Mouse (Mus musculus) urinary bladder, adult 18-20 months (tissue): ENCODE data around the gene Micall1.

Source experiments
- DNase-seq, 2 experiments: peaks; one replicate each; pipeline ENCODE4 v3.0.0; 2022; ENCODE audit warnings: low spot score in 2 of 2, mixed read lengths in 2 of 2

Micall1 gene

GRCm38 (mm10) chr15:79129311-79129710 is 20.6 kb downstream of the Micall1 start:
- no peak for DNase-seq

- DNase-seq: no peak
Measured at GRCm38 (mm10) chr15:79130782-79131181, 22.1 kb downstream of the Micall1 start.

GRCm38 (mm10) chr15:79131442-79131841 is 22.7 kb downstream of the Micall1 start:
- peak; percentile 38 to 72 for DNase-seq

GRCm38 (mm10) chr15:79133191-79133661 is 24.5 kb downstream of the Micall1 start:
- no peak for DNase-seq

GRCm38 (mm10) chr15:79134496-79135270 is 26.0 kb downstream of the Micall1 start:
- no peak for DNase-seq

GRCm38 (mm10) chr15:79135332-79135731 is 26.6 kb downstream of the Micall1 start:
- DNase-seq: no peak

DNA sequence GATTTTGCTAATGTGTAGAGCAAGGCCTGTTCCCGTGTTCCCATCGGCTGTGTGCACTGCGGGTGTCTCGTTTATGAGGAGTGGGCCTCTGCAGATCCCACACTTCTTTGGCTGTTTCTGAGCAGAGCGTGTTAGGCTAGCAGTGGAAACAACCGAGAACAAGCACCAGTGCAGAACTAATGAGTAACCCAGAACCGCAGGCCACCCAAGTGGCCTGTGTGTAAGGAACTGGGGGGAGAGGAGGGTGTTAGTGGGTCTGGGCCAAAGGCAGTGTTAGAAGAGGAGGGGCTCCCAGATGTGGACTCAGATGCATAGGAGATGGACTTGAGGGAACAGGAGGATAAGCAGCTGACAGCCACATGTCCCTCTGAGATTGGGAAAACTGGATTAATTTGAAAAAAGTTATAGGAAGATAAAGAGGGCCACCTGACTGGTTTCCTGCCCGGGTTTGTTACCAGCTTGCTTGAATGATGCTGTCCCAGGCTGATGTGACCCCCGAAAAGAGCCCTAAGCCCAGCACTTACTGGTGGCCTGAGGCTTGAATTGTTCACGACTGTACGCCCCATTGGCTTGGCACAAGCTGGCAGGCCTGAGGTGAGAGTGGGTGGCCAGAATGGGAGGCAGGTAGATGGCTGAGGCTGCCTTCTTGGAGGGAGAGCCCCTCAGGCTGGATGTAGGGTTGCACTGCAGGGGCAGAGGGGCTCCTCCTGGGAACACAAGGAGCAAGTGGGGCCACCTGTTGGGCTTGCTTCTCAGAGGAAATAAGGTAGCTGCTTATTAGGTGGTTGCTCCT is 27.3 kb downstream of the Micall1 start:
- no peak for DNase-seq

- no peak for DNase-seq
Measured at GRCm38 (mm10) chr15:79139640-79140039, 30.9 kb downstream of the Micall1 start.

GRCm38 (mm10) chr15:79140866-79141565 is 32.3 kb downstream of the Micall1 start, which contains the start of the genes Polr2f and 1700088E04Rik:
TSS of gene Polr2f (plus strand) at chr15:79141009.
TSS of gene 1700088E04Rik (minus strand) at chr15:79141253.
- peak; percentile 89 to 93 for DNase-seq

DNA sequence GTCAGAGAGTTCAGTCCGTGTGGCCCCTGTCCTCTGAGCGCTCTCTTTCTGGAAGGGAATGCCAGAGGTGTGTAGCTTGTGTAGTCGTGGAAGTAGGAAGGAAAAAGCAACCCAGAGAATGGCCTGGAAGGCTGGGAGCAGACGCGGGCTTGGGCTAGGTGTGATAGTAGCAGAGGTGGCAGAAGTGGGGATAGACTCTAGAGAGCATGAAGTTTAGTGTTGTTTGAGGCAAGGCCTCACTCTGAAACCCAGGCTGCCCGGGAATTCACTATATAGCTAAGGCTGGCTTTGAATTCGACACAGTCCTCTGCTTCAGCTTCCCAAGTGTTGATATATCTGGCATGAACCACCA is 32.8 kb downstream of the Micall1 start:
- DNase-seq: no peak

DNA sequence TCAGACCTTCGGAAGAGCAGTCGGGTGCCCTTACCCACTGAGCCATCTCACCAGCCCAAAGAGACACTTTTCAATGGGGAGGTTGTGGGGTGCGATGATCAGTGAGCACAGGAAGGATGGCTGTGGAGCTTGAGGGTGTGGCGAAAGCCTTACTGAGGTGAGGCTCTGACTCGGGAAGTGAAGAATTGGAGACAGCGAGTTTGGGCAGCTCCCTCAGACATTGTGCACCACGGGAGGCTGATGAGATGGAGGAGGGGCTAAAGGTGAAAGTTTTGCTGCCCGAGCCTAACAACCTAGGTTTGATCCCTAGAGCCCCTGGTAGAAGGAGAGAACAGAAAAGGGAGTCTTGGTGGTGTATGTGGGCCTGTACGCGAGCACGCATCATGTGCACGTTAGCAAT is 34.6 kb downstream of the Micall1 start:
- no peak for DNase-seq

- DNase-seq: no peak
Measured at GRCm38 (mm10) chr15:79144021-79144420, 35.3 kb downstream of the Micall1 start.

DNA sequence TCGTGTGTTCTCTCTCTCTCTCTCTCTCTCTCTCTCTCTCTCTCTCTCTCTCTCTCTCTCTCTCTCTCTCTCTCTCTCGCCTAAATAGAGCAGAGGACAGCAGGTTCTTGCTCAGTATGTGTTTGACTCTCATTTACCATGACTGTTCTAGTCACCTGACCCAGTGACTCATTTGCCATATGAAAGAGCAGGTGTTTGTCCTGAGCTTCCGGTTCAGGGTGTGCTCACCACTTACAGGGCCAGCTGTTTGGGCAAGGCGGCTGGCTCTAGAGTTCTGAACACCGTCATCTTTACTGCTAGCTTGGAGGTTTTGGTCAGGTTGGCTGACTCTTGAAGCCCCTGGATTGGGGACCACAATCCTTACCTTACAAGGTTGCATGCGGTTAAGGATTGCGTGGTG is 36.8 kb downstream of the Micall1 start:
- no peak for DNase-seq

DNA sequence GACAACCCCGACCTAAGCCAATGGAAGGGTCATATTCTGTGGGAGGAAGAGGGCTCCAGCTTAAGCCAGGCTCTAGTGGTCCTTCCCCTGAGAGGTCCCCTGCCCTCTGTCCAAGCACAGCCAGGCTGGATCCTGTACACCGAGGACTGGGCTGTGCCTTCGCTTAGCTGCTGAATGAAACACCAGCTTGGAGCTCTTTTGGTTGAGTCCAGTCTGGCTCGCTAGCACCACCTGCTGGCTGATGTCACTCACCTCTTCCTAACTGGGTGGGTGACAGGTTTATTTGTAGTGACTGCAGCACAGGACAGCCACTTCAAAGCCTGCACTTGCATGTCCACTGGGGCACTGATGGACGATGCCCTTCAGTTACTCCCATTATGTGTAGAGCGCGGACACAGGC is 39.8 kb downstream of the Micall1 start:
- DNase-seq: peak; percentile 58 to 81

DNA sequence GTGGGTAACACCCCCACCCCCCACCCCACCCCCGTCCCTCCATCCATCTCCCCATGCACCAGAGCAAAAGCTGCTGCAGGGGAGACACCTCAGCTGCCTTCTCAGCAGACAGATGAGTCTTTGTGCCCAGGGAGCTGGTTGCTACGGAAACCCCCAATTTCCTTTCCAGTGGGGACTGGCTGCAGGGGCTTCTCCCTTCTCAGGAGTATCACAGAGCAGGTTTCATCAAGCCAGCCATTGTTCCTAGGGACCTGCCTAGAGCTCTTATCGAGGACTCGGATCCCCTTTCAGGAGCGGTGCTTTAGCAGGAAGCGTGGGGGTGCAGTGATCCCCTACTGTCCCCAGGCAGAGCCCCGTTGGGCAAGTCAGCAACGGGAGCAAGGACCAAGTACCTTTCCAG is 43.2 kb downstream of the Micall1 start:
- no peak for DNase-seq

DNA sequence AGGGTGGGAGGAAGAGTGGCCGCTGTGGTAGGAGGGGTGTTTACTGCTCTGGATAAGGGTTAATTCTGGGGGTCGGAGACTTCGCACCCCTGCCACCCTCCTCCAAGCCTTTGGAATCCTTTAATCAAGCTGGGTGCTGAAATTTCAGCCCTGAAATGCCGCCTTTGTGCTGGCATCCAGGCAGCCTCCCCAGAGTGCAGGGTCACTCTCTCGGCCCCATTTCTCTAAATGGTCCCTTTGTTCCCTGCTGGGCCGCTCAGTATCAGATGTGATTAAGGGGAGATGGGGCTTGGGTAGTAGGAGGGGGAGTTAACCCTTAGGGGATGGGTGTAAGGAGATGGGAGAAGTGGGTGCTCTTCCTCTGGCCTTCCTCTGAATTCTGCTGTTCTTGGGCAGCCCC is 44.0 kb downstream of the Micall1 start:
- no peak for DNase-seq

DNA sequence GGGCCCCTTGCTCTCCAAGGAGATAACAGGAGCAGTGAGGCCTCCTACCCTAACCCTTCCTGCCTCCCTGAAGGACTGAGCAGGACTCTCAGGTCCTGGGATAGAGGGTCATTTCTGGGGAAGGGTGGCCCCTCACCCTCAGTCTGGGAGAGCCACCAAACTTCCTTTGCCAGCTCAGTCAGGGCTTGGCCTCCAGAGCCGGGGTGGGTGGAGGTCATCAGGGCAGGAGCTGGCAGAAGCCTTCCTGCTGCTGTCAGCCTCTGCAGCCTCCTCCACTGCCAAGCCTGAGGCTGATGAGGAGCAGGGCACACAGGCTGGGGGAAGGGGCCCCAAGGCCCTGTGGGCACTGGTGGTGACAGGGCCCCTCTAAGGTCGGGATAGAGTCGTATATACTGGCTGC is 46.9 kb downstream of the Micall1 start:
- no peak for DNase-seq

DNA sequence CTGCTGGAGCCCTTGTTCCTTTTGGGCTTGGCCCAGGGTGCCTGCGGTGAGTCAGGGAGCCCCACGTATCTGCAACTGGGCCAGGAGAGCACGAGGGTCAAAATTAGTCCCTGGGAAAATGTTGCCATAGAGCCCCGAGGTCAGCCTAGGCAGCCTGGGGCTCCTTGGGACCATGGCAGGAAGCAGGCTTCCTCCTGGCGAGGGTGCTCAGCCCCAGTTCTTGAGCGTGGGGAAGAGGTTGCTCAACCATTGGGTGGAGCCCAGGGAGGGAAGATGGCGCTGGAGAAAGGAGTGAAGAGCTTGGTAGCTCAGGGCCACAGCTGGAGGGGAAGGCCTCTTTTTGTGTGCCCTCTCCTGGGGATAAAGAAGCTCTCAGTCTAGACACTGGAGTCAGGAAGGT is 53.6 kb downstream of the Micall1 start:
- no peak for DNase-seq

DNA sequence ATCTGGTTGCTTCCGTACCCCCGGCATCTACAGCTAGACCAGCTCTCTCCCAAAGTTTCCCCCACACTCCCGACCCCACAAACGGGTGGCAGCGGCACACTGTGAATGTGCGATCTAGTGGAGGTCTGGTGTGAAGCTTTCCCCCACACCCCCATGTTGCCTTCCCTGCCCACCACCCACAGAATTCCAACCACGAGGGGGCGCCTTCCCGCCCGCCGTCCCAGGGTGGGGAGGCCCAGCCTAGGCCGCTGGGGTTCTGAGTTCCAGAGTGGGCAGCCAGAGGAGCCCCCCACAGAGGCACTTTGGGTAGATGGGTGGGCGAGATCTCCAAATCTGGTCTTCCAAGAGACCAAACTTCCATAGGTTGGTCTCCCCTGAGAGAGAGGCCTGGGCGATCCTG is 54.1 kb downstream of the Micall1 start:
- no peak for DNase-seq

GRCm38 (mm10) chr15:79164251-79164650 is 55.6 kb downstream of the Micall1 start:
- DNase-seq: no peak

DNA sequence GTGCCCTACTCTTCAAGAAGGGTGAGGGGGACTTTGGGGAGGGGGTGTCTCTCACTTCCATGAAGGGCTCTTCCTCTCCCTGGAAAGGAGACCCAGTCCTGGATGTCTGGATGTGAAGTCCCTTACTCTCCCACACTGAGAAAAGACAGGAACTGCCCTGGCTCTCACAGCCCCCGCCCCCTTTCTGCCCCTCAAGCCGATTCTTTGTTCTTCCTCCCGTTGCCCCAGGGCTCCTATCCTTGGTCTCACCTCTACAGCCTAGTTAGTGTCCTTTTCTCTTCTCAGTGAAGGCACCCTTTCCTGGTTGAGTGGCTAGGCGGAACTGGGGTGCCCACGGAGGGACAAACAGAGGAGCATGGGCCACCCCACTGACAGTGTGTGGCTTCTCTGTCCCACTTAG is 56.4 kb downstream of the Micall1 start, which contains the start of gene Sox10:
Gene Sox10, minus strand, starts transcription at position 101 of the 400 bp plus-strand sequence.
- DNase-seq: no peak

DNA sequence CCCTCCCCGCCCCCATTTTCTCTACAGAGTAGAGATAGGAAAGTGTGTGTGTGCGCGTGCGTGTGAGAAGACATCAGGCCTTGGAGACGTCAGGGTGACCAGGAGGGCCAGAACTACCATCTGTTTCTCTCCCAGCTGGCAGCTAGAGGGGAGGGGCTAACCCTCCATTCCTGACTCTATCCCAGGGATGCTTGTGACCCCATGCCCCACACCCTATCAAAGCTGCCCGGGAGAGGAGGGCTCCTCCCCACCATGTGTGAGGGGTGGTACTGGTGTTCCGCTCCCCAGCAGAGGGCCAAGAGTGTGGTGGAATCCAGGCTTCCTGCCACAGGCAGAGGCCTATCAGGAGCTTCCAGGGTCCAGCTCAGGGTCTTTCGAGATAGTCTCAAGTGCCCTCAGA is 58.0 kb downstream of the Micall1 start:
- DNase-seq: no peak
